Comparison of ENCODE assay signal across 19 mouse cellular contexts in genomic region chr9:113026096-113026903, GRCm38 (mm10).
A peak's percentile ranks its signal among the peaks of the same experiment; 100 is the strongest.
DNase-seq lines count a peak whose midpoint lies in the region; ATAC-seq and TF ChIP-seq lines count a peak whose summit lies in the region.
"Had no signal": no experiment of that assay in that cellular context is flagged by ENCODE, and none has a peak within 500 bp of the region (broad histone marks: within the 10 kb centered on the region; RNA-seq: fewer than 3 reads in every experiment).

No protein-coding gene starts in this region.

- no peak overlapping the region for H3K4me3 ChIP-seq in kidney, postnatal 0 days (replicated peaks; ENCODE audit: low read depth, low read length)
- no peak overlapping the region for H3K4me3 ChIP-seq in kidney, embryonic 16.5 days (ENCODE audit: low read length)
- H3K4me3 ChIP-seq: forebrain, embryonic 10.5 days; limb, embryonic 12.5 days; liver, embryonic 13.5 days; stomach, embryonic 15.5 days had no signal

- H3K27ac ChIP-seq in kidney, postnatal 0 days, result no peak overlapping the region
- H3K27ac ChIP-seq in kidney, embryonic 16.5 days (ENCODE audit: low read length), result no peak overlapping the region
- H3K27ac ChIP-seq: forebrain, embryonic 10.5 days; limb, embryonic 12.5 days; liver, embryonic 13.5 days; stomach, embryonic 15.5 days had no signal

- DNase-seq in kidney, postnatal 0 days (ENCODE audit: low spot score), result peak; percentile 18
- peak; percentile 3 for DNase-seq in lung, postnatal 10 days
- DNase-seq in lung, postnatal 36 days, result no peak
- peak; percentile 59 for DNase-seq in brain, adult 2 months (ENCODE audit: low read depth, low spot score)
- DNase-seq in Muller cell, postnatal 12 days (ENCODE audit: inconsistent ontology term), result no peak
- DNase-seq: adrenal gland, adult 8-10 months; cerebellum, adult 11-12 months; gastrocnemius, postnatal 36 days; liver, embryonic 13.5 days; retina, postnatal 1 day; thymus, adult 2 months had no signal

- 69% methylated on average over 4 of the region's 4 CpGs for WGBS in kidney, postnatal 0 days
- 54% methylated on average over 4 of the region's 4 CpGs for WGBS in kidney, embryonic 16.5 days

- no peak overlapping the region for H3K4me2 ChIP-seq in kidney, postnatal 0 days (ENCODE audit: low read length)
- H3K4me2 ChIP-seq in kidney, embryonic 16.5 days (replicated peaks; ENCODE audit: low read depth, low read length), result no peak overlapping the region
- H3K4me2 ChIP-seq: limb, embryonic 12.5 days; liver, embryonic 13.5 days; stomach, embryonic 15.5 days had no signal

- no peaks in the 10 kb centered on the region for H3K4me1 ChIP-seq in kidney, postnatal 0 days (replicated peaks; ENCODE audit: insufficient read depth, low read length)
- H3K4me1 ChIP-seq in kidney, embryonic 16.5 days (ENCODE audit: insufficient read depth, low read length), result no peaks in the 10 kb centered on the region
- H3K4me1 ChIP-seq: forebrain, embryonic 10.5 days; limb, embryonic 12.5 days; liver, embryonic 13.5 days; stomach, embryonic 15.5 days had no signal

- ATAC-seq in kidney, postnatal 0 days (replicated peaks; ENCODE audit: low FRiP score, low read depth), result no peak
- no peak for ATAC-seq in kidney, embryonic 16.5 days (ENCODE audit: low FRiP score, low TSS enrichment)
- peak; percentile 82 for ATAC-seq in megakaryocyte progenitor cell, adult 5-6 weeks (replicated peaks; ENCODE audit: poor library complexity)
- ATAC-seq: hindbrain, embryonic 16.5 days; intestine, embryonic 16.5 days; midbrain, embryonic 16.5 days had no signal

- TF ChIP-seq CTCF in kidney, postnatal 0 days (IDR thresholded peaks at IDR 0.05; ENCODE audit: low read depth), result no peak

- no peaks in the 10 kb centered on the region for H3K27me3 ChIP-seq in kidney, postnatal 0 days (ENCODE audit: insufficient read depth, low read length)
- H3K27me3 ChIP-seq in kidney, embryonic 16.5 days (ENCODE audit: insufficient read depth, low read length), result no peaks in the 10 kb centered on the region
- H3K27me3 ChIP-seq: limb, embryonic 12.5 days; liver, embryonic 13.5 days; stomach, embryonic 15.5 days had no signal

- H3K36me3 ChIP-seq in kidney, postnatal 0 days (ENCODE audit: insufficient read depth, low read length), result no peaks in the 10 kb centered on the region
- H3K36me3 ChIP-seq in kidney, embryonic 16.5 days (ENCODE audit: insufficient read depth, low read length), result no peaks in the 10 kb centered on the region
- H3K36me3 ChIP-seq: forebrain, embryonic 10.5 days; limb, embryonic 12.5 days; liver, embryonic 13.5 days; stomach, embryonic 15.5 days had no signal

- H3K9me3 ChIP-seq in kidney, postnatal 0 days (replicated peaks; ENCODE audit: low read length), result no peaks in the 10 kb centered on the region
- peaks cover 2% of the 10 kb centered on the region; the same call in 1 of the 2 replicates for H3K9me3 ChIP-seq in kidney, embryonic 16.5 days (ENCODE audit: low read length)
- H3K9me3 ChIP-seq: forebrain, embryonic 10.5 days; limb, embryonic 12.5 days; liver, embryonic 13.5 days; stomach, embryonic 15.5 days had no signal

- H3K9ac ChIP-seq in kidney, postnatal 0 days (ENCODE audit: low read depth, low read length), result no peak overlapping the region
- no peak overlapping the region for H3K9ac ChIP-seq in kidney, embryonic 16.5 days (replicated peaks; ENCODE audit: low read length)
- H3K9ac ChIP-seq: limb, embryonic 12.5 days; liver, embryonic 13.5 days; stomach, embryonic 15.5 days had no signal

Comparison
In these comparisons a context has a peak if more than half of its experiments do, and no peak if none do; other contexts are left out.
1. DNase-seq: peak in kidney, postnatal 0 days (single experiment), lung, postnatal 10 days (single experiment) and brain, adult 2 months (single experiment); none in lung, postnatal 36 days (single experiment) and Muller cell, postnatal 12 days (single experiment).